Mouse (Mus musculus): Measurements from ENCODE around the gene Dffa. TPM values are rescaled to one million over a fixed set of nuclear protein-coding genes. Genes with fewer than 3 reads are reported as not detected.

Gene Dffa
- total and polyA plus RNA-seq, 3 experiments = 23.4 to 44.8 (median 26.8) TPM

DNA sequence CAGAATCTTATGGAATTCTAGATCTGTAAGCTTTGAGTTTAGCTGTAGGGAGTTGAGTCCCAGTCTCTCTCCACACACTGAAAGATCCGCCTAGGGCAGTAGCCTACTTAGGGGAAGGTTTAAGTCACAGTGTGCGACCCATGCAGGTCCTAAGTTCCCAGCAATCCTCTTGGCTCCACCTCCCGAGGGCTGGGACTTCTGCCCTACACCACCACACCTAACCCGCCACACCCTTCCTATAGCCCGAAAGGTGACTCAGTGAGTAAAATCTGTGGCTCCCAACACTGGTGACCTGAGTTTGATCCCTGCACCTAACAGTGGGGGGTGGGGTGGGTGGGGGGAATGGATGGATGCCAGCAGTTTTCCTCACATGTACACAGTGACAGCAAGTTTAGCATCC lies 19.5 kb downstream of the Dffa start:
- Histone ChIP-seq H3K4me2 (ENCODE audit: insufficient read depth, low read depth, poor library complexity, severe bottlenecking) (no peak overlapping the region), H3K36me3 (replicated peaks in 1 of 2; ENCODE audit: control insufficient read depth in 1 of 2, insufficient read depth in 1 of 2, low read length in 1 of 2) (peaks cover 26 to 84% of the 10 kb centered on the region in 2 experiments), H3K79me2 (replicated peaks; ENCODE audit: control insufficient read depth, extremely low read depth, insufficient read depth, poor library complexity, severe bottlenecking) (no peaks in the 10 kb centered on the region), H3K4me1 (ENCODE audit: control insufficient read depth in 1 of 2, insufficient read depth in 2 of 2) (0 out of 4 replicates have a peak, but pooled peaks cover 0 to 2% of the 10 kb centered on the region in 2 experiments), H3K9me3 (replicated peaks; ENCODE audit: low read length) (no peaks in the 10 kb centered on the region), H3K27me3 (replicated peaks) (no peaks in the 10 kb centered on the region), H3K4me3 (replicated peaks in 1 of 3; ENCODE audit: low read depth in 2 of 3, low read length in 2 of 3, poor library complexity in 1 of 3) (no peak overlapping the region), H3K27ac (ENCODE audit: insufficient read depth, low read depth) (no peak overlapping the region), H3K9ac (ENCODE audit: insufficient read depth, low read depth) (no peak overlapping the region)
- no peak for TF ChIP-seq CTCF (conservative IDR thresholded peaks at IDR 0.05 in 1 of 2, IDR thresholded peaks at IDR 0.05 in 1 of 2; ENCODE audit: low read depth in 2 of 2, low read length in 2 of 2)
- no peak for TF ChIP-seq MYC (IDR thresholded peaks at IDR 0.05; ENCODE audit: low read depth, low read length)
- no peak for TF ChIP-seq ZMIZ1 (IDR thresholded peaks at IDR 0.05; ENCODE audit: low read depth, low read length)
- no peak for TF ChIP-seq IRF4 (IDR thresholded peaks at IDR 0.05; ENCODE audit: low read depth, low read length)
- no peak for TF ChIP-seq TCF12 (IDR thresholded peaks at IDR 0.05; ENCODE audit: low read depth, low read length)
- no peak for TF ChIP-seq USF2 (conservative IDR thresholded peaks at IDR 0.05; ENCODE audit: low read depth, low read length)
- TF ChIP-seq SIN3A (IDR thresholded peaks at IDR 0.05; ENCODE audit: low read length) = no peak
- no peak for TF ChIP-seq ZC3H11A (IDR thresholded peaks at IDR 0.05; ENCODE audit: low read depth, low read length)
- no peak for TF ChIP-seq UBTF (IDR thresholded peaks at IDR 0.05; ENCODE audit: low read depth, low read length)
- TF ChIP-seq MXI1 (IDR thresholded peaks at IDR 0.05; ENCODE audit: low read depth, low read length) = no peak
- TF ChIP-seq MAX (IDR thresholded peaks at IDR 0.05; ENCODE audit: low read length) = no peak
- TF ChIP-seq JUND (conservative IDR thresholded peaks at IDR 0.05; ENCODE audit: low read depth, low read length) = no peak
- no peak for TF ChIP-seq NELFE (IDR thresholded peaks at IDR 0.05; ENCODE audit: low read depth, low read length)
- TF ChIP-seq PAX5 (IDR thresholded peaks at IDR 0.05; ENCODE audit: low read length) = no peak
- no peak for TF ChIP-seq USF1 (IDR thresholded peaks at IDR 0.05; ENCODE audit: low read depth, low read length)
- TF ChIP-seq JUN (IDR thresholded peaks at IDR 0.05; ENCODE audit: insufficient read depth, low read depth, low read length) = no peak
- dilution Hi-C loops (cut with MboI; ENCODE audit: extremely low pct_ligation_motif_present, extremely low pct_unique_long_range_greater_than_20kb, low sequenced_read_pairs) = no loop called here
- in situ Hi-C loops (cut with MboI; ENCODE audit: low pct_ligation_motif_present, low pct_unique_long_range_greater_than_20kb, low sequenced_read_pairs) = no loop called here
- no peak for DNase-seq (ENCODE audit: extremely low read depth)

DNA sequence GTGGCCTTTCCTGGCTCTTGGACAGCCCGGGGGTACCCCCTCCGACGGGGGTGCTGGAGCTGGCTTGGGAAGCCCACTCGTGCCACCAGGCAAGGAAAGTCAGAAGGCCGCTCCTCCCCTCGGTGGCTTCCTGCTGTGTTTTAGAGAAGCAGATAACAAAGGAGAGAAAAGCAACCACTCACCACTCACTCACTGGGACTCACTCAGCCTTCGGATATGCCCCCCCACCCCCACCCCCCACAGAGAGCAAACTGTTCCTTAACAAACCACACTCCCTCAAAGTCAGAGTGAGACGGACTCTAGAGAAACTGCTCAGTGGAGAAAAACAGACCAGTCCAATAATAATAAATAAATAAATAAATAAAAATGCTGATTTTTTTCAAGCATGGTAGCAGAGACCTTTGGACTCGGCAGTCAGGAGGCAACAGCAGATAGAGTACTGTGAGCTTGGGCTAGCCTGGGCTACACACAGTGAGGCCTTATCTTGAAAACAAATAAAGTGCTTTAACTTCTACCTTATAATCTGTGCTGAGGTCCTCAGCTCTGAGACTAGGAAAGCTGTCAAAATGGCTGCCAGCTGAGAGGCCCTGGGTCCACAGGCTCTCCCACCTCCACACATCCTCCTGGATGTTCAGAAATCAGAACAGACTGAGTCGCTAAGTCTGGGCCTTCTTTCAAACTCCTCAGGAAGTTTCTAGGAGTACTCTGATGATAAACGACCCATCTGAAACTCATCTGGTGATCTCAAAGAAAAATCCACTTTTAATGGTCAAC lies 21.6 kb downstream of the Dffa start:
- in situ Hi-C loops (cut with MboI; ENCODE audit: low pct_ligation_motif_present, low pct_unique_long_range_greater_than_20kb, low sequenced_read_pairs) = no loop called here
- Histone ChIP-seq H3K27me3 (replicated peaks) (no peaks in the 10 kb centered on the region), H3K9ac (ENCODE audit: insufficient read depth, low read depth) (no peak overlapping the region), H3K79me2 (replicated peaks; ENCODE audit: control insufficient read depth, extremely low read depth, insufficient read depth, poor library complexity, severe bottlenecking) (no peaks in the 10 kb centered on the region), H3K4me3 (replicated peaks in 1 of 3; ENCODE audit: low read depth in 2 of 3, low read length in 2 of 3, poor library complexity in 1 of 3) (no peak overlapping the region), H3K4me1 (ENCODE audit: control insufficient read depth in 1 of 2, insufficient read depth in 2 of 2) (peaks cover 0 to 20% of the 10 kb centered on the region in 2 experiments; a peak in 2 of 4 replicates), H3K36me3 (replicated peaks in 1 of 2; ENCODE audit: control insufficient read depth in 1 of 2, insufficient read depth in 1 of 2, low read length in 1 of 2) (peaks cover 19 to 85% of the 10 kb centered on the region in 2 experiments), H3K27ac (ENCODE audit: insufficient read depth, low read depth) (no peak overlapping the region), H3K4me2 (ENCODE audit: insufficient read depth, low read depth, poor library complexity, severe bottlenecking) (no peak overlapping the region), H3K9me3 (replicated peaks; ENCODE audit: low read length) (no peaks in the 10 kb centered on the region)
- no peak for DNase-seq (ENCODE audit: extremely low read depth)
- no peak for TF ChIP-seq USF2 (conservative IDR thresholded peaks at IDR 0.05; ENCODE audit: low read depth, low read length)
- no peak for TF ChIP-seq RCOR1 (conservative IDR thresholded peaks at IDR 0.05; ENCODE audit: low read depth, low read length)
- no peak for TF ChIP-seq GABPA (IDR thresholded peaks at IDR 0.05; ENCODE audit: insufficient replicate concordance, low read depth, low read length)
- no peak for TF ChIP-seq RAD21 (IDR thresholded peaks at IDR 0.05; ENCODE audit: low read depth, low read length)
- no peak for TF ChIP-seq POLR2A (IDR thresholded peaks at IDR 0.05; ENCODE audit: low read depth, low read length)
- TF ChIP-seq HCFC1 (IDR thresholded peaks at IDR 0.05; ENCODE audit: low read depth, low read length) = no peak
- no peak for TF ChIP-seq TBP (conservative IDR thresholded peaks at IDR 0.05; ENCODE audit: low read depth, low read length)
- no peak for TF ChIP-seq UBTF (IDR thresholded peaks at IDR 0.05; ENCODE audit: low read depth, low read length)
- TF ChIP-seq CTCF (conservative IDR thresholded peaks at IDR 0.05 in 1 of 2, IDR thresholded peaks at IDR 0.05 in 1 of 2; ENCODE audit: low read depth in 2 of 2, low read length in 2 of 2) = no peak
- TF ChIP-seq BHLHE40 (IDR thresholded peaks at IDR 0.05; ENCODE audit: low read depth, low read length) = no peak
- TF ChIP-seq ZKSCAN1 (IDR thresholded peaks at IDR 0.05; ENCODE audit: borderline replicate concordance, low read depth, low read length) = no peak
- no peak for TF ChIP-seq ZNF384 (IDR thresholded peaks at IDR 0.05; ENCODE audit: low read depth, low read length)
- TF ChIP-seq E2F4 (IDR thresholded peaks at IDR 0.05; ENCODE audit: insufficient replicate concordance, low read depth, low read length) = no peak
- no peak for TF ChIP-seq ZMIZ1 (IDR thresholded peaks at IDR 0.05; ENCODE audit: low read depth, low read length)
- TF ChIP-seq IRF4 (IDR thresholded peaks at IDR 0.05; ENCODE audit: low read depth, low read length) = no peak
- dilution Hi-C loops (cut with MboI; ENCODE audit: extremely low pct_ligation_motif_present, extremely low pct_unique_long_range_greater_than_20kb, low sequenced_read_pairs) = no loop called here

All from CH12.LX (cell line).